Mouse (Mus musculus): Measurements from ENCODE around the gene Tubgcp2. TPM values are rescaled to one million over a fixed set of nuclear protein-coding genes. Genes with fewer than 3 reads are reported as not detected.

The Tubgcp2 gene
- polyA plus RNA-seq, 1 experiment from 2014 or later: 80.2 TPM

GRCm38 (mm10) chr7:140060936-140061831 is 24.7 kb upstream of the Tubgcp2 start:
- H3K27me3 ChIP-seq (replicated peaks; ENCODE audit: low read depth, poor library complexity, severe bottlenecking): peaks cover 100% of the 10 kb centered on the region
- WGBS: under 1% methylated on average over 47 of the region's 47 CpGs
- peak; percentile 79 for DNase-seq (ENCODE audit: low spot score)
- no peaks in the 10 kb centered on the region for H3K36me3 ChIP-seq (replicated peaks)
- peak overlapping the region; percentile 80 for H3K27ac ChIP-seq (replicated peaks)
- H3K4me3 ChIP-seq: peak overlapping the region; percentile 58
- H3K9me3 ChIP-seq: no peaks in the 10 kb centered on the region
- H3K4me1 ChIP-seq: peaks cover 53% of the 10 kb centered on the region

GRCm38 (mm10) chr7:140059601-140060000 is 23.1 kb upstream of the Tubgcp2 start:
- Histone ChIP-seq H3K4me1 (peaks cover 53% of the 10 kb centered on the region), H3K36me3 (replicated peaks) (no peaks in the 10 kb centered on the region), H3K4me3 (no peak overlapping the region), H3K27me3 (replicated peaks; ENCODE audit: low read depth, poor library complexity, severe bottlenecking) (peaks cover 100% of the 10 kb centered on the region), H3K27ac (replicated peaks) (no peak overlapping the region), H3K9me3 (no peaks in the 10 kb centered on the region)
- no peak for DNase-seq (ENCODE audit: low spot score)
- WGBS: 19% methylated on average over 4 of the region's 4 CpGs

GRCm38 (mm10) chr7:140058528-140058927 is 22.1 kb upstream of the Tubgcp2 start:
- H3K27ac ChIP-seq (replicated peaks): peak overlapping the region; percentile 89
- peaks cover 53% of the 10 kb centered on the region for H3K4me1 ChIP-seq
- no peaks in the 10 kb centered on the region for H3K9me3 ChIP-seq
- H3K4me3 ChIP-seq: peak overlapping the region; percentile 66
- no peaks in the 10 kb centered on the region for H3K36me3 ChIP-seq (replicated peaks)
- H3K27me3 ChIP-seq (replicated peaks; ENCODE audit: low read depth, poor library complexity, severe bottlenecking): peaks cover 100% of the 10 kb centered on the region
- 17% methylated on average over 7 of the region's 7 CpGs for WGBS
- no peak for DNase-seq (ENCODE audit: low spot score)

GRCm38 (mm10) chr7:140057413-140058407 is 21.2 kb upstream of the Tubgcp2 start:
- Histone ChIP-seq H3K9me3 (no peaks in the 10 kb centered on the region), H3K4me1 (peaks cover 49% of the 10 kb centered on the region), H3K4me3 (peak overlapping the region; percentile 66), H3K36me3 (replicated peaks) (no peaks in the 10 kb centered on the region), H3K27ac (replicated peaks) (peak overlapping the region; percentile 89), H3K27me3 (replicated peaks; ENCODE audit: low read depth, poor library complexity, severe bottlenecking) (peaks cover 100% of the 10 kb centered on the region)
- peak; percentile 86 for DNase-seq (ENCODE audit: low spot score)
- WGBS: 3% methylated on average over 53 of the region's 53 CpGs

- Histone ChIP-seq H3K4me1 (peaks cover 27% of the 10 kb centered on the region), H3K27ac (replicated peaks) (no peak overlapping the region), H3K4me3 (no peak overlapping the region), H3K9me3 (no peaks in the 10 kb centered on the region), H3K27me3 (replicated peaks; ENCODE audit: low read depth, poor library complexity, severe bottlenecking) (peaks cover 100% of the 10 kb centered on the region), H3K36me3 (replicated peaks) (no peaks in the 10 kb centered on the region)
- no peak for DNase-seq (ENCODE audit: low spot score)
- 80% methylated on average over 4 of the region's 4 CpGs for WGBS
Measured at GRCm38 (mm10) chr7:140054124-140054523, 17.7 kb upstream of the Tubgcp2 start.

GRCm38 (mm10) chr7:140049115-140049689 is 12.7 kb upstream of the Tubgcp2 start:
- H3K27ac ChIP-seq (replicated peaks): no peak overlapping the region

GRCm38 (mm10) chr7:140048361-140049114 is 12.1 kb upstream of the Tubgcp2 start, which contains the start of gene Msx3:
Gene Msx3, minus strand, starts transcription at chr7:140049089.
- Histone ChIP-seq H3K36me3 (replicated peaks) (no peaks in the 10 kb centered on the region), H3K27me3 (replicated peaks; ENCODE audit: low read depth, poor library complexity, severe bottlenecking) (peaks cover 100% of the 10 kb centered on the region), H3K9me3 (no peaks in the 10 kb centered on the region), H3K4me1 (peaks cover 22% of the 10 kb centered on the region), H3K4me3 (peak within 1 kb of the TSS; percentile 53), H3K27ac (replicated peaks) (no peak within 1 kb of the TSS)
- peak; percentile 53 for DNase-seq (ENCODE audit: low spot score)
- WGBS: under 1% methylated on average over 56 of the region's 56 CpGs

More at GRCm38 (mm10) chr7:140049115-140049689, 12.7 kb upstream of the Tubgcp2 start:
- Histone ChIP-seq H3K9me3 (no peaks in the 10 kb centered on the region), H3K4me1 (peaks cover 22% of the 10 kb centered on the region), H3K36me3 (replicated peaks) (no peaks in the 10 kb centered on the region), H3K27me3 (replicated peaks; ENCODE audit: low read depth, poor library complexity, severe bottlenecking) (peaks cover 100% of the 10 kb centered on the region), H3K4me3 (peak overlapping the region; percentile 53)
- DNase-seq (ENCODE audit: low spot score): peak; percentile 55
- WGBS: under 1% methylated on average over 34 of the region's 34 CpGs

- Histone ChIP-seq H3K4me3 (peak overlapping the region; percentile 53), H3K36me3 (replicated peaks) (no peaks in the 10 kb centered on the region), H3K4me1 (peaks cover 22% of the 10 kb centered on the region), H3K9me3 (no peaks in the 10 kb centered on the region), H3K27ac (replicated peaks) (no peak overlapping the region; the same call in 1 of the 2 replicates), H3K27me3 (replicated peaks; ENCODE audit: low read depth, poor library complexity, severe bottlenecking) (peaks cover 95% of the 10 kb centered on the region)
- under 1% methylated on average over 33 of the region's 33 CpGs for WGBS
- DNase-seq (ENCODE audit: low spot score): peak; percentile 67
Measured at GRCm38 (mm10) chr7:140047811-140048311, 11.4 kb upstream of the Tubgcp2 start.

- Histone ChIP-seq H3K36me3 (replicated peaks) (peaks cover 7% of the 10 kb centered on the region), H3K27me3 (replicated peaks; ENCODE audit: low read depth, poor library complexity, severe bottlenecking) (peaks cover 72% of the 10 kb centered on the region), H3K27ac (replicated peaks) (no peak overlapping the region), H3K9me3 (no peaks in the 10 kb centered on the region), H3K4me1 (peaks cover 22% of the 10 kb centered on the region), H3K4me3 (no peak overlapping the region)
- WGBS: 81% methylated on average over 4 of the region's 4 CpGs
- DNase-seq (ENCODE audit: low spot score): no peak
Measured at GRCm38 (mm10) chr7:140045546-140045945, 9.1 kb upstream of the Tubgcp2 start.

- Histone ChIP-seq H3K27ac (replicated peaks) (no peak overlapping the region), H3K27me3 (replicated peaks; ENCODE audit: low read depth, poor library complexity, severe bottlenecking) (peaks cover 44% of the 10 kb centered on the region), H3K4me1 (peaks cover 2% of the 10 kb centered on the region), H3K4me3 (no peak overlapping the region), H3K36me3 (replicated peaks) (peaks cover 30% of the 10 kb centered on the region), H3K9me3 (no peaks in the 10 kb centered on the region)
- 73% methylated on average over 3 of the region's 3 CpGs for WGBS
- no peak for DNase-seq (ENCODE audit: low spot score)
Measured at GRCm38 (mm10) chr7:140042728-140043127, 6.3 kb upstream of the Tubgcp2 start.

GRCm38 (mm10) chr7:140037171-140037555 is 694 bp upstream of the Tubgcp2 start:
- Histone ChIP-seq H3K27me3 (replicated peaks; ENCODE audit: low read depth, poor library complexity, severe bottlenecking) (no peaks in the 10 kb centered on the region), H3K4me3 (peak overlapping the region; percentile 93), H3K27ac (replicated peaks) (0 out of 2 replicates have a peak overlapping the region, but pooled peaks have one; percentile 98), H3K36me3 (replicated peaks) (peaks cover 52% of the 10 kb centered on the region), H3K9me3 (no peaks in the 10 kb centered on the region), H3K4me1 (peaks cover 19% of the 10 kb centered on the region)
- WGBS: 58% methylated on average over 3 of the region's 3 CpGs
- DNase-seq (ENCODE audit: low spot score): no peak
